Mouse (Mus musculus) hindbrain, embryonic 14.5 days (tissue): ENCODE data around the gene Nhsl2. TPM values are rescaled to one million over a fixed set of nuclear protein-coding genes. Genes with fewer than 3 reads are reported as not detected.

Experiments
- ATAC-seq: fragments of 200-750 bp; cut with Nextera tagmentation; 2 replicates; pipeline ENCODE4 v1.8.0; 2017; ENCODE audit warnings: moderate number of reproducible peaks, mild to moderate bottlenecking, moderate TSS enrichment, moderate library complexity; ENCODE audit not compliant: low FRiP score
- DNase-seq: peaks from one replicate; pipeline ENCODE4 v3.0.0-alpha.2; 2015; ENCODE audit warnings: low spot score
- H3K27ac ChIP-seq: fragments of 300-500 bp; sonication (generic); 2 replicates; pipeline ENCODE4 v1.5.1; 2014; ENCODE audit warnings: mild to moderate bottlenecking, moderate library complexity
- H3K27me3 ChIP-seq: fragments of 300-500 bp; sonication (generic); 2 replicates; pipeline ENCODE4 v1.6.1; 2014; ENCODE audit warnings: mild to moderate bottlenecking, low read length, mixed read lengths; ENCODE audit not compliant: control insufficient read depth, insufficient read depth
- H3K36me3 ChIP-seq: fragments of 300-500 bp; sonication (generic); replicated peaks from 2 replicates; pipeline ENCODE4 v1.6.1; 2014; ENCODE audit not compliant: control insufficient read depth, insufficient read depth
- H3K4me1 ChIP-seq: fragments of 300-500 bp; sonication (generic); replicated peaks from 2 replicates; pipeline ENCODE4 v1.6.1; 2014; ENCODE audit warnings: antibody characterized with exemption, low read length, mixed read lengths; ENCODE audit not compliant: control insufficient read depth, insufficient read depth
- H3K4me2 ChIP-seq: fragments of 300-500 bp; sonication (generic); replicated peaks from 2 replicates; pipeline ENCODE4 v1.6.1; 2014; ENCODE audit warnings: mild to moderate bottlenecking, moderate library complexity
- H3K4me3 ChIP-seq: fragments of 300-500 bp; sonication (generic); replicated peaks from 2 replicates; pipeline ENCODE4 v1.5.1; 2014; ENCODE audit warnings: mild to moderate bottlenecking, low read length
- H3K9ac ChIP-seq: fragments of 300-500 bp; sonication (generic); 2 replicates; pipeline ENCODE4 v1.6.1; 2014
- H3K9me3 ChIP-seq: fragments of 300-500 bp; sonication (generic); 2 replicates; pipeline ENCODE4 v1.6.1; 2016; ENCODE audit warnings: low read length; ENCODE audit not compliant: control insufficient read depth
- WGBS: fragments of 180-500 bp; shearing (Covaris S2); extraction: QIAGEN DNeasy Blood & Tissue Kit; methylation state at CpG from one replicate; pipeline ENCODE4 v1.1.7; 2014; 5-methylcytosine and 5-hydroxymethylcytosine counted together
- polyA plus RNA-seq: library from polyadenylated mRNA; unstranded; fragments of >200 nt; fragmentation: Nextera tagmentation; extraction: Ambion mirVana; gene quantifications from 2 replicates; pipeline ENCODE4 v1.2.1, GENCODE M21; 2014

Gene Nhsl2
- polyA plus RNA-seq, 1 experiment from 2014 or later: 7.0 TPM

DNA sequence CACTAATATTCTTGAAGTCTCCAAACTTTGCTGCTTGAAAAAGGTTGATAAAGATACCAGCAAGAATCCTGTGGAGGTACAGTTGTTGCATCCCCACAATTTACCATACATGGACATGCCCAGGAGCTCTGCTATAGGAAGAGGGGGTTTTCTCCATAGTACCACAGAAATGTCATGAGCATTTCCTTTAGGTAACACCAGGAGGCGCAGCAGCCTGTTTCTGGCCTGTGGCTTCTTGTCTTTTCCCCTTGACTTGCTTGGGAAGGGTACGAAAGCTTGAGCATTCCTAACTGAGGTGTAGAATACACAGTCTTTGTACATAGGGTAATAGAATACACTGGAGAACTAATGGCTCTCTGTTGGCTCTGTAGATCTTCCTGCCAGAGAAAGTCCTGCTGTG lies 132.3 kb downstream of the Nhsl2 start:
- Histone ChIP-seq H3K9ac (no peak overlapping the region), H3K4me2 (no peak overlapping the region), H3K36me3 (no peaks in the 10 kb centered on the region), H3K27me3 (no peaks in the 10 kb centered on the region; the same call in 1 of the 2 replicates), H3K4me3 (no peak overlapping the region), H3K27ac (no peak overlapping the region), H3K9me3 (no peaks in the 10 kb centered on the region), H3K4me1 (no peaks in the 10 kb centered on the region)
- DNase-seq: no peak
- ATAC-seq: no peak
- WGBS: 34% methylated on average over 2 of the region's 2 CpGs

DNA sequence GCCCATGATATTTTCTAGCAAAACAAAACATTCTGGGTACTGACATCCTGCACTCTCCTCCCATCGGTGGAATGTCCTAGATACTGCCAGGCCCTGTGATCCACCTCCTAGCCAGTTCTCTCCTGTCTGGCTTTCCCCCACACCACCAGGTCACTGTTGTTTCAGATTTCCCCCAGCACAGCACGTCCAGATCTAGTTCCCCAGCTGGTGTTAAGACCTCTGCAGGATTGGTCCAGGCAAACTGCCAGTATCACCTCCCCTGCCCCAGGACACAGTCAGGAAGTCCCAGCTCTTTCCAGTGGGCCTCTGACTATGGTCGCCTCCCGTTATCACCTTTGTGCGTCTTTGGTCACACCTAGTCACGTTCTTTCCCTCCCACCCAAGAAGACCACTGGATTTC lies 134.5 kb downstream of the Nhsl2 start:
- Histone ChIP-seq H3K9ac (no peak overlapping the region), H3K27me3 (no peaks in the 10 kb centered on the region; the same call in 1 of the 2 replicates), H3K4me3 (no peak overlapping the region), H3K4me2 (no peak overlapping the region), H3K27ac (no peak overlapping the region), H3K4me1 (no peaks in the 10 kb centered on the region), H3K9me3 (no peaks in the 10 kb centered on the region), H3K36me3 (no peaks in the 10 kb centered on the region)
- ATAC-seq: no peak
- DNase-seq: no peak
- WGBS: 76% methylated on average over 6 of the region's 6 CpGs

DNA sequence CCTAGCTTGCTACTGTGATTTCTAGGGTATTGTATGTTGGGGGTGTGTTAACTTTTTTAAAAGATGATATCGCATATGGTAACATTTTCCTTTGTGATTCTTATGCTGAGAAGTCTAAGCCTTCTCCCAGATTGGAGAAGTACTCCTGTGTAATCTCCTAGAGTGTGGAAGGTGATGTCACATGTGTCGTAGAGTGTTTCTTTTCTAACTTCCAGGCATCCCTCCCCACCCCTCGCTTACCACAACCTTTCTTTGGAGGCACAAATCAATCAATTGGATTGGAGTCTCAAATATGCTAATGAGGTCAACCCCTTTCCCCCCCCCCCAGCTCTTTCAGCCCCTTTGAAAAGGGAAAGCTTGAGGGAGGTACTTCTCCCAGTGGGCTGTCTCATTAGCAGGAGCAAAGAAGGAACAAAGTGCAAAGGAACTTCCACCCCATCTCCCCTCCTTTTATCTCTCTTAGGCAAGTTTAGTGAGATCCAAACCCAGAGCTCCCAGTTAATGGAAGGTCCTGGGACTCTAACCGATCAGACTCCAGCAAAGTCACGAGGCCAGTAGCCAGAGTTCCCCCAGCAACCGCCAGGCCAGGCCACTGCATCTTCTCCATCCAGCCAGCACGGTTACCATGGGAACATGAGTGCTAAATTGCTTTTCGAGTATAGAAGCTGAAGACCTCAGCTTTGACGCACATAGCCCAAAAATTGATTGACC lies 137.6 kb downstream of the Nhsl2 start:
- Histone ChIP-seq H3K27ac (no peak overlapping the region), H3K4me1 (no peaks in the 10 kb centered on the region), H3K36me3 (no peaks in the 10 kb centered on the region), H3K9me3 (no peaks in the 10 kb centered on the region), H3K27me3 (peaks cover 14% of the 10 kb centered on the region), H3K4me3 (no peak overlapping the region), H3K4me2 (no peak overlapping the region), H3K9ac (no peak overlapping the region)
- DNase-seq: peak; percentile 36
- peak; percentile 55; the same call in 1 of the 2 replicates for ATAC-seq
- WGBS: 33% methylated on average over 9 of the region's 9 CpGs

DNA sequence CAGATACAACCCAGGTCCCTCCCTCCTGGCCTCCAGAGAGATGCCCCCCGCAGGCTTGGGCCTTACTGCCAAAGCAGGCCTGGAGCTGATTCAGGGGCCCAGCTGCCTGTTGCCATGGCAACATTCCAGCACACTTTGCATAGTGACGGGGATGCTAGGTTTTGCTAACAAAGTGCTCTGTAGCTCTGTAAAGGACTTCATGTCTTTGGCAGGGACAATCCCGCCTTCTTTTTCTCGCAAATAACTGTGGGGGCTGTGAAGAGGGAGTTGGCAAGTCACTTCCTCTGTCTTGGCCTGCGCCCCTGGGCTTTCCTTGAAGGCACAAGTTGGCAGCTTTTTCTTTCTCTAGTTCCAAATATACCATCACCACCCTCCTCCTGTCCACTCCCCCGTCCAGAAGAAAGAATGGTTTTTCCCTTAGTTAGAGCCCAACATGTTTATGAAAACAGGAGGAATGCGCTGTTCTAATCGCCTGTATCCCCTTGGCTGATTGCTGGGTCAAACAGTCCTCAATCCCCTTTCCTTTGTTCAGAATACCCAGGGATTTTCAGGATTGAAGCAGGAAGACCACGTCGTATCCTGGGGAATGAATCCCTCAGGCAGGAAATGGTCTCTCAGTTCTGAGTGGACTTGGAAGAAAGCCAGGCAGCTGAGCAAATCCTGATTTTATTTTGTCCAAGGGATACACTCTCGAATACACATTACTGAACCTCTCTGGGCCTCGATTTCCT lies 144.8 kb downstream of the Nhsl2 start:
- peak overlapping the region; percentile 73 for H3K27ac ChIP-seq
- ATAC-seq: peak; percentile 89
- H3K4me3 ChIP-seq: no peak overlapping the region

DNA sequence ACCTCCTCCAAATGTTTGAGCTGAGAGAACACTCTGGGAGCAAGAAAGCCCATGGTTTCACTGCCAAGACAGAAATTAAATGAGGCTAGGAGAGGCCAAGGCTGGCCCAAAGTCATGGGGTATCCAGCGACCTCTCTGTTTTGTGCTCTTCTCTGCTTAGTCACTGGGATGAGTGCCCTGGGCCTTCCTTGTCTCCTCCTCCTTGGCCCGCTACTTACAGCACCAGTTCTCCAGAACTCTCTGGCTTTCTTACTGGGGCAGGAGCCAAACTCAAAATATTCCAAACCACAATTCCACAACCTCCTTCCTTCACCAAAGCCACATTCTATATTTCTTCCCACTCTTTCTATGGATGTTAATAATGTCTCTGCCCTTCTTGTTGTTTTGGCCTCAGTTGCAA lies 147.5 kb downstream of the Nhsl2 start:
- Histone ChIP-seq H3K27me3 (peaks cover 15% of the 10 kb centered on the region), H3K4me3 (no peak overlapping the region), H3K4me1 (no peaks in the 10 kb centered on the region), H3K36me3 (no peaks in the 10 kb centered on the region), H3K9me3 (no peaks in the 10 kb centered on the region), H3K27ac (no peak overlapping the region), H3K9ac (no peak overlapping the region), H3K4me2 (no peak overlapping the region)
- WGBS: 96% methylated on average over 2 of the region's 2 CpGs
- ATAC-seq: no peak
- DNase-seq: no peak

More for the DNA sequence above, 144.8 kb downstream of the Nhsl2 start:
- Histone ChIP-seq H3K9me3 (no peaks in the 10 kb centered on the region), H3K36me3 (no peaks in the 10 kb centered on the region), H3K27me3 (peaks cover 17% of the 10 kb centered on the region), H3K4me2 (no peak overlapping the region), H3K4me1 (no peaks in the 10 kb centered on the region), H3K9ac (no peak overlapping the region)
- 28% methylated on average over 12 of the region's 12 CpGs for WGBS
- DNase-seq: peak; percentile 68

DNA sequence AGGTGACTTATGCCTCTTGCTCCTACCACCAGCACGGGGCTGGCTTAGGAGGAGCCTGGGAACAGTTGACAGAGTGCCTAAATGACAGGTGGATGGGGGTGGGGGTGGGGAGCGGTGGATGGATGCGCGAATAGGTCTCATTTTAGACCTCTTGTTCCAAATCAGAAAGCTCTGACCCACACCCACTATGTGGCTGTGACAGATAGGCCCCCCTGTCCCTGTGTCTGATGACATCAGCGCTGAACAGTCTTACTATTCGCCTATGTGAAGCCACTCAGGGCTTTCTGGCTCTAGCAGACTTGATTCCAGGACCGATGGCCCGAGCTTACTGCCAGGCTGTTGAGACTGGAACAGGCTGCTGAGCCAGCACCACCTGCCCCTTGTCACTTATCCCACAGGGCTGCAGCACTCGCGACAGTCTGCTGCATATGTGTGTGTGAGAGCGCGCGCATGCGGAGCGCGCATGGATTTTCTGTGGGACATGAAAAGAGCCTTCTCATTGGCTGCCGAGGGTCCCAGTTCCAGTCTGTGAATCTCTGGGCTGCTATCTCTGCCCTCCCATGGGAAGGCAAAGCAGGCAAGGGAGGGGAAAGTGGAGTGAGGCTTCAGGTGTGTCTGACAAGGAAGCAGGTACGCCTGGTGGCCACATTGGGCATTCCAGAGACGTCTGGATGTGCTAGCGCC lies 154.6 kb downstream of the Nhsl2 start:
- Histone ChIP-seq H3K9me3 (no peaks in the 10 kb centered on the region), H3K27me3 (peaks cover 47% of the 10 kb centered on the region), H3K9ac (peak overlapping the region; percentile 46), H3K27ac (peak overlapping the region; percentile 54), H3K4me2 (peak overlapping the region; percentile 59), H3K4me3 (peak overlapping the region; percentile 32), H3K4me1 (peaks cover 8% of the 10 kb centered on the region; the same call in 1 of the 2 replicates), H3K36me3 (no peaks in the 10 kb centered on the region)
- ATAC-seq (peak; percentile 89), DNase-seq (peak; percentile 58)
- 20% methylated on average over 20 of the region's 20 CpGs for WGBS

DNA sequence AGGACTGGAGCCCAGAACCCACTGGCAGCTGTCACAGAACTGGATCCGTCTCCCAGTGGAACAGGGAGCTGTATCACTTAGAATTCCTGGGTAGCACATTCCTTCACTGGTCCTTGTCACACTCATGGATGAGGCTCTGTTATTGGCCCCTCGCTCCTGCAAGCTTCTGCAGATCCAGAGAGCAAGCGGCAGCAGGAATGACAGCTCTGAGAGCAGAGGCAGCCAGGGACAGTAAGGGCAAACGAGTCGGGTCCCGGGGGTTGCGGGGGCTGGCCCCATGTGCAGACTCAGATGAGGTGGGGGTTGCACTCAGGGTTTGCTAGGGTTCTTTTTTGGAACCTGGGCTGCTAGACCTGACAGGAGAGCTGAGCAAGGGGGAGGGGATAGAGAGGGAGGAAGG lies 155.2 kb downstream of the Nhsl2 start:
- DNase-seq (no peak), ATAC-seq (peak; percentile 53)
- Histone ChIP-seq H3K9me3 (no peaks in the 10 kb centered on the region), H3K4me3 (peak overlapping the region; percentile 32), H3K27me3 (peaks cover 47% of the 10 kb centered on the region), H3K27ac (peak overlapping the region; percentile 54; the same call in 1 of the 2 replicates), H3K9ac (peak overlapping the region; percentile 46), H3K4me1 (peaks cover 8% of the 10 kb centered on the region; the same call in 1 of the 2 replicates), H3K4me2 (peak overlapping the region; percentile 59), H3K36me3 (no peaks in the 10 kb centered on the region)
- 16% methylated on average over 7 of the region's 7 CpGs for WGBS

DNA sequence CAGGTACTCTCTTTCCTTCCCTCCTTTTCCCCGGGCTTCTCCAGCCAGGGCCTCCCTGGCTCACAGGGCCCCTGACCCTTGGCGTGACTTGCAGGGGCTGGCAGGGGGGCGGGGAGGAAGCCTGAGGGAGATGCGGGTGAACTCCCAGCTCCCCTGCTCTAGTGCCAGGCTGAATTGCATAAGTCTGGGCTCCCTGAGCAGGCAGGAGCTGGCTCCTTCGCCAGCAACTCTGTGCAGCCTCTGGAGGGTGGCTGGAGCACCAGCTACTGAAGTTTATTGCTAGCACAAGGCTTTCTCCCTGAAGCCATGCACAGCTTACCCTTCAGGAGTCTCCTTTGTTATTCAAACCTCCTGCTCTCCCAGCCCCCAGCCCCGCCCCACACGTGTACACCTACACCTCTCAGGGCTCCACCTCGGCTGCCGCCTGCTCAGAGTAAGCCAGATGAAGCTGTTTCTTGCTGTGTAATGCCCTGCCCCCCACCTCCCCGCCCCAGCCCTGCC lies 156.0 kb downstream of the Nhsl2 start:
- peak overlapping the region; percentile 59 for H3K4me2 ChIP-seq
- peak overlapping the region; percentile 25 for H3K4me3 ChIP-seq
- H3K27ac ChIP-seq: no peak overlapping the region
- peak overlapping the region; percentile 11; the same call in 1 of the 2 replicates for H3K9ac ChIP-seq
- peaks cover 8% of the 10 kb centered on the region; the same call in 1 of the 2 replicates for H3K4me1 ChIP-seq
- no peak for DNase-seq
- WGBS: 17% methylated on average over 10 of the region's 10 CpGs
- 0 out of 2 replicates have a peak, but pooled peaks have one; percentile 21 for ATAC-seq
- no peaks in the 10 kb centered on the region for H3K9me3 ChIP-seq
- H3K27me3 ChIP-seq: peaks cover 47% of the 10 kb centered on the region
- H3K36me3 ChIP-seq: no peaks in the 10 kb centered on the region

DNA sequence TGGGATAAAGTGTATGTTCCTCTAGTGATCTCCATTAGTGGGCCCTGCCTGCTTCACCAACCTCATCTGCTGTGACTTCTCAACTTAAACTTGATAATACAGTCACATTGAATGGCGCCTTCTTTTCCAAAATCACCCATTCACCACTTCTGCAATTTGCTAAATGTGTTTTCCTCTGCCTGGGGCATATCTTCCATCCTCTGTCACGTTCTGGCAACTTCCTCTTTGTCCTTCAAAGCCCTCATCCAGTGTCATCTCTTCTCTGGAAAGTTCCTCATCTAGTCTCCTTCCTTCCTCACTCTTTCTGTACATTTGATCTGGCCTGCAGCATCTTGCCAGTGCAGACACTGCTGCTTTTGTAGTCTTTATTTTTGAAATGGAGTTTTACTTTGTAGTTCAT lies 158.8 kb downstream of the Nhsl2 start:
- Histone ChIP-seq H3K4me3 (no peak overlapping the region), H3K4me2 (no peak overlapping the region), H3K27me3 (peaks cover 33% of the 10 kb centered on the region), H3K36me3 (no peaks in the 10 kb centered on the region), H3K9ac (no peak overlapping the region), H3K4me1 (peaks cover 8% of the 10 kb centered on the region; the same call in 1 of the 2 replicates), H3K9me3 (no peaks in the 10 kb centered on the region), H3K27ac (no peak overlapping the region)
- ATAC-seq: no peak
- no peak for DNase-seq
- WGBS: 67% methylated on average over 2 of the region's 2 CpGs
